25 mouse cellular contexts compared by ENCODE assay signal in genomic region chr2:105430373-105430772, GRCm38 (mm10). TPM values are rescaled to one million over a fixed set of nuclear protein-coding genes. Genes with fewer than 3 reads are reported as not detected.
A peak's percentile ranks its signal among the peaks of the same experiment; 100 is the strongest.
DNase-seq lines count a peak whose midpoint lies in the region; ATAC-seq lines count a peak whose summit lies in the region.
"Had no signal": no experiment of that assay in that cellular context is flagged by ENCODE, and none has a peak within 500 bp of the region (broad histone marks: within the 10 kb centered on the region; RNA-seq: fewer than 3 reads in every experiment).

No protein-coding gene starts in this region.

- DNase-seq in left cerebral cortex, postnatal 25 days (ENCODE audit: low spot score in 2 of 2) = no peak
- DNase-seq in frontal cortex, postnatal 14 days (ENCODE audit: low spot score in 2 of 2) = no peak
- DNase-seq in urinary bladder, postnatal 36 days (ENCODE audit: low spot score in 2 of 2) = no peak
- no peak for DNase-seq in thymus, postnatal 4 days
- DNase-seq: adrenal gland, adult 2 months; adrenal gland, postnatal 36 days; B cell, adult 2 months; cerebellum, adult 18-20 months; cerebellum, postnatal 14 days; gastrocnemius, postnatal 14 days; heart, adult 18-20 months; heart, postnatal 4 days; kidney, adult 2 months; kidney, postnatal 4 days; lung, adult 2 months; lung, postnatal 10 days; retina, postnatal 1 day; right cerebral cortex, postnatal 14 days; thymus, adult 18-20 months; thymus, postnatal 25 days had no signal

- intact Hi-C loops in left cerebral cortex, postnatal 25 days (cut with DNase I) = no loop called here

- ATAC-seq in CD4-positive, CD25-positive, alpha-beta regulatory T cell, adult 4 months = peak; percentile 83
- peak; percentile 20 to 57 for ATAC-seq in hematopoietic stem cell, adult 5-6 weeks (replicated peaks in 1 of 2; ENCODE audit: insufficient read depth in 1 of 2, low FRiP score in 2 of 2, low TSS enrichment in 1 of 2, low read depth in 1 of 2, poor library complexity in 2 of 2, severe bottlenecking in 2 of 2)
- ATAC-seq in megakaryocyte-erythroid progenitor cell, adult 5-6 weeks (replicated peaks; ENCODE audit: low FRiP score, low TSS enrichment, poor library complexity, severe bottlenecking) = 0 out of 2 replicates have a peak, but pooled peaks have one; percentile 34
- ATAC-seq: forebrain, embryonic 13.5 days; midbrain, embryonic 16.5 days had no signal

RNA-seq across cellular contexts. Expression of gene Rcn1, which starts 31.3 kb away (rescaled TPM):
- 10 to 100 TPM; 13.3 to 16.9 TPM for polyA plus RNA-seq in CD4-positive, CD25-positive, alpha-beta regulatory T cell, adult 4 months (2017; shearing (Covaris generic))
- total RNA-seq in hematopoietic stem cell, adult 5-6 weeks (2017) = 71.8 and 94.0 TPM in 2 replicates
- 17.4 and 20.1 TPM in 2 replicates for total RNA-seq in megakaryocyte-erythroid progenitor cell, adult 5-6 weeks (2014; fragmentation: Nextera tagmentation)
- 31.7 and 39.9 TPM in 2 replicates for total RNA-seq in megakaryocyte-erythroid progenitor cell, adult 5-6 weeks (2017)
- total RNA-seq in left cerebral cortex, postnatal 25 days (2021) = 10 to 100 TPM; 19.7 to 23.2 TPM
